Mouse (Mus musculus) ovary, postnatal 36 days (tissue): Measurements from ENCODE around the gene St8sia6.
"Not testable (repeated sequence)": the region's sequence is repeated elsewhere in the genome, so short reads cannot be mapped to it uniquely, and the experiment has no call there.

ENCODE experiments used
- DNase-seq: peaks from one replicate; pipeline ENCODE4 v3.0.0; 2022; ENCODE audit warnings: low spot score, mixed read lengths

The St8sia6 gene

DNA sequence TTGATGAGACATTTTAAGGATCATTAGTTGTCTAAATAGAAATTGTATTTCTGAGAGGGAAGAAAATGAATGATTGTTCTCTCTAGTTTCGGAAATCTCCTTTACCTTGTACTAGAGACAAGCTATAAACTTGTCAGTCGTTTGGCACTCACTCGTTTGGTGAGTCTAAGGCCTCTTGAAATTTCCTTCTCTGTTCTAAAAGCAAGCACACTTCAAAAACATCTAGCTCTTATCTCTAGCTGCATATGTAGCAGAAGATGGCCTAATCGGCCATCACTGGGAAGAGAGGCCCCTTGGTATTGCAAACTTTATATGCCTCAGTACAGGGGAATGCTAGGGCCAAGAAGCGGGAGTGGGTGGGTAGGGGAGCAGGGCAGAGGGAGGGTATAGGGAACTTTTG, 190.2 kb downstream of the St8sia6 start:
- not testable (repeated sequence) for DNase-seq

DNA sequence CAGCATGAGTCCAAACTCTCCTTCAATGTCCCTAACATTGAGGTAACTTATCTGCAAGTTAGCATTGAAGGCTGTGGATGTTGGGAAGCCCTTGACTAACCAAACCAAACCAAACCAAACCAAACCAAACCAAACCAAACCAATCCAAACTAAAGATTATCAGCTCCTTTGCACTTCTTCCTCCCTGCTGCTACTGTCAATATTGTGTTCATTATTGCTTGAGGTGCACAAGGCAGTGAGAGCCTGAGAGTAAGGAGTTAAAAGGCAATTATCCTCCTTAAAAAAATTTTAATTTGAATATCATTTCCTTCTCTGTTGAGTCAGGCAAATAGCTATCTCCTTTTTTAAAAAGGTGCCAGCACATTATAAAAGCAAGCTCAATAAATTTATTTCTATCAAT, 190.8 kb downstream of the St8sia6 start:
- DNase-seq, result no peak
